Mouse (Mus musculus) G1E (cell line): ENCODE results near the gene Fgfr2.

Source experiments
- CTCF ChIP-seq: IDR thresholded peaks from 2 replicates; pipeline ENCODE4 v1.5.1; 2012; ENCODE audit warnings: low read depth, low read length, inconsistent platforms, mixed read lengths
- GATA1 ChIP-seq: IDR thresholded peaks from 2 replicates; pipeline ENCODE4 v1.6.1; 2012; ENCODE audit warnings: borderline replicate concordance, low read length, inconsistent platforms, mixed read lengths

DNA sequence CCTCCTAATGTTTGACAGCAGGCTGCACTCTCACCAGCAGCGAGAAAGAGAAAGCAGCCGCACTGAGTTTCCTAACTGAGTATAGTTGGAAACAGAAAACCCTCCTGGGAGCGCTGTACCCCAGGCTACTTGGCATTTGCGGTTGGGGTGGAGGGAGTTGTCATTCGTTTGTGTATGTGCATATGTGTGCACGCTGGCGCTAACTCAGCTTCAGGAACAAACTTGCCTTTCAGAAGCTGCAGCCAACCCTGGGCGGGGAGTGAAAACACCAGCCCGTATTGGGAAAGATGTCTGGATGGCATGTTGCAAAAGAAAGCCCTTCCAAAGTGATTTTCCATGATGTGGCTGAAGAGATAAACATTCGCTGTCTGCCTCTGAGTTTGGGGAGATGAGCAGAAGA is 2546.2 kb downstream of the Fgfr2 start:
- TF ChIP-seq CTCF (no peak), GATA1 (no peak)
